Comparison of ENCODE assay signal across 8 mouse cellular contexts in the genomic region with DNA sequence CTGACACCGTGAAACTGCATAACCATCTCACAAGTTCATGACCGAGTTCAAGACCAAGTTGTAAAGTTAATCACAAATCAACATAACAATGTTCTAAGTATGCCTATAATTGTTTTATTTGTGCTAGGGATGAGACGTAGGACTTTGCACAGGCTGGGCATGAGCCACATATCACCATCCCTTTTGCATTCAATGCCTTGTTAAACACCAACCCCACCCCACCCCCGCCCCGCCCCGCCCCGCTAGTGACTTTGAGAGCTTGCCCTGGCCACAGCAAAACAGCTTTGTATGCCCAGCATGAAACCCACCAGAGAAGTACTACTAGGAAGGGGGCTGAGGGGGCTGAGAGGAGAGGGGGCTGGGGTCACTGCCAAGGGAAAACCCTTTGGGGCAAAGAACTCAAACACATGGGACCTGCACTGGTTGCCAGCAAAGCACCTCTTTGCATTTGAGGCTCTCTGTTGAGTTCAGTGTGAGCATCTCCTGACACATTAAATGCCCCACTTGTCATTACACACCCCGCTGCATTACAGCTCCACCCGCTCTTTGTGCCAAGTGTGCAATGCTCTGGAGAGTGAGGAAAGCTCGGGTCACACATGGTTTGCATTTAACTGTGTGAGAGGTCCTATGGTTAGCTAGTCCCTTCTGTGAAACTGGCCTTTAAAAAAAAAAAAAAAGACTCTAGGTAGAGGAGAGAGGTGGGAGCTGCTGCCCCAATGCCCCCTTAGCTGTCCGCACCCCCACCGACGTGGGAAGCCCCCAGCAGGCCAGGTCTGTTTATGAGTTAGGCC.
A peak's percentile ranks its signal among the peaks of the same experiment; 100 is the strongest.
DNase-seq lines count a peak whose midpoint lies in the region; ATAC-seq and TF ChIP-seq lines count a peak whose summit lies in the region.

No protein-coding gene starts in this region.

- H3K4me2 ChIP-seq in forebrain, embryonic 12.5 days, result no peak overlapping the region
- H3K4me2 ChIP-seq in forebrain, embryonic 16.5 days (ENCODE audit: low read length), result no peak overlapping the region
- no peak overlapping the region for H3K4me2 ChIP-seq in liver, postnatal 0 days (ENCODE audit: low read depth, low read length)

- peak; percentile 87 for DNase-seq in 3T3-L1 (ENCODE audit: low read depth, low spot score)
- peak; percentile 47 for DNase-seq in hindbrain, embryonic 10.5 days (ENCODE audit: low spot score)
- no peak for DNase-seq in liver, postnatal 0 days
- no peak for DNase-seq in frontal cortex, adult 2 months (ENCODE audit: extremely low spot score in 1 of 2, low spot score in 1 of 2)
- no peak for DNase-seq in spleen, postnatal 36 days (ENCODE audit: low spot score in 2 of 2)
- no peak for DNase-seq in adrenal gland, postnatal 25 days

- peaks cover 22% of the 10 kb centered on the region for H3K4me1 ChIP-seq in forebrain, embryonic 12.5 days
- H3K4me1 ChIP-seq in forebrain, embryonic 16.5 days (replicated peaks; ENCODE audit: control insufficient read depth, insufficient read depth, low read length), result 0 out of 2 replicates have a peak, but pooled peaks cover 8% of the 10 kb centered on the region
- peaks cover 48% of the 10 kb centered on the region for H3K4me1 ChIP-seq in hindbrain, embryonic 10.5 days (replicated peaks)
- H3K4me1 ChIP-seq in liver, postnatal 0 days (ENCODE audit: insufficient read depth), result peaks cover 3% of the 10 kb centered on the region; the same call in 1 of the 2 replicates

- 0 out of 2 replicates have a peak overlapping the region, but pooled peaks have one; percentile 46 for H3K27ac ChIP-seq in forebrain, embryonic 12.5 days
- no peak overlapping the region for H3K27ac ChIP-seq in forebrain, embryonic 16.5 days (ENCODE audit: low read length)
- peak overlapping the region; percentile 78 for H3K27ac ChIP-seq in hindbrain, embryonic 10.5 days
- peak overlapping the region; percentile 66 for H3K27ac ChIP-seq in liver, postnatal 0 days (ENCODE audit: low read depth)

- H3K9me3 ChIP-seq in forebrain, embryonic 12.5 days, result no peaks in the 10 kb centered on the region
- H3K9me3 ChIP-seq in forebrain, embryonic 16.5 days (ENCODE audit: control insufficient read depth, low read length), result no peaks in the 10 kb centered on the region
- no peaks in the 10 kb centered on the region for H3K9me3 ChIP-seq in hindbrain, embryonic 10.5 days
- no peaks in the 10 kb centered on the region for H3K9me3 ChIP-seq in liver, postnatal 0 days (ENCODE audit: low read length)

- 0 out of 2 replicates have a peak overlapping the region, but pooled peaks have one; percentile 1 for H3K9ac ChIP-seq in forebrain, embryonic 12.5 days
- no peak overlapping the region for H3K9ac ChIP-seq in forebrain, embryonic 16.5 days (replicated peaks; ENCODE audit: low read depth, low read length)
- H3K9ac ChIP-seq in liver, postnatal 0 days (replicated peaks), result no peak overlapping the region

- 62% methylated on average over 13 of the region's 13 CpGs for WGBS in forebrain, embryonic 12.5 days
- 61% methylated on average over 13 of the region's 13 CpGs for WGBS in forebrain, embryonic 16.5 days
- 48% methylated on average over 13 of the region's 13 CpGs for WGBS in hindbrain, embryonic 10.5 days
- WGBS in liver, postnatal 0 days (ENCODE audit: insufficient replicate concordance), result 69% methylated on average over 13 of the region's 13 CpGs

- TF ChIP-seq CTCF in liver, postnatal 0 days (IDR thresholded peaks at IDR 0.05; ENCODE audit: low read depth), result no peak

- ATAC-seq in forebrain, embryonic 12.5 days (ENCODE audit: low FRiP score), result 0 out of 2 replicates have a peak, but pooled peaks have one; percentile 36
- no peak for ATAC-seq in forebrain, embryonic 16.5 days
- ATAC-seq in liver, postnatal 0 days, result no peak

- no peak overlapping the region for H3K4me3 ChIP-seq in forebrain, embryonic 12.5 days (replicated peaks)
- H3K4me3 ChIP-seq in forebrain, embryonic 16.5 days (replicated peaks; ENCODE audit: low read length), result no peak overlapping the region
- no peak overlapping the region for H3K4me3 ChIP-seq in hindbrain, embryonic 10.5 days
- H3K4me3 ChIP-seq in liver, postnatal 0 days (ENCODE audit: low read depth, low read length), result no peak overlapping the region

- H3K27me3 ChIP-seq in forebrain, embryonic 12.5 days, result no peaks in the 10 kb centered on the region
- no peaks in the 10 kb centered on the region for H3K27me3 ChIP-seq in forebrain, embryonic 16.5 days (replicated peaks; ENCODE audit: control insufficient read depth, insufficient read depth, low read length)
- no peaks in the 10 kb centered on the region for H3K27me3 ChIP-seq in hindbrain, embryonic 10.5 days (ENCODE audit: insufficient read depth, poor library complexity, severe bottlenecking)
- H3K27me3 ChIP-seq in liver, postnatal 0 days (ENCODE audit: insufficient read depth, low read length), result no peaks in the 10 kb centered on the region

- no peak for TF ChIP-seq EP300 in liver, postnatal 0 days (IDR thresholded peaks at IDR 0.05; ENCODE audit: low read depth)

- H3K36me3 ChIP-seq in forebrain, embryonic 12.5 days (replicated peaks), result no peaks in the 10 kb centered on the region
- no peaks in the 10 kb centered on the region for H3K36me3 ChIP-seq in forebrain, embryonic 16.5 days (ENCODE audit: control insufficient read depth, insufficient read depth)
- H3K36me3 ChIP-seq in hindbrain, embryonic 10.5 days, result no peaks in the 10 kb centered on the region
- H3K36me3 ChIP-seq in liver, postnatal 0 days (replicated peaks; ENCODE audit: insufficient read depth, low read length), result no peaks in the 10 kb centered on the region

Comparison
In these comparisons a context has a peak if more than half of its experiments do, and no peak if none do; other contexts are left out.
1. DNase-seq: peak in 3T3-L1 (single experiment) and hindbrain, embryonic 10.5 days (single experiment); none in liver, postnatal 0 days (single experiment), frontal cortex, adult 2 months (0 of 2), spleen, postnatal 36 days (0 of 2) and adrenal gland, postnatal 25 days (single experiment).